Mouse (Mus musculus) stomach, postnatal 0 days (tissue): Measurements from ENCODE around the gene Vps13a. TPM values are rescaled to one million over a fixed set of nuclear protein-coding genes. Genes with fewer than 3 reads are reported as not detected.

Experiments used
- ATAC-seq: fragments of 200-750 bp; cut with Nextera tagmentation; 2 replicates; pipeline ENCODE4 v1.8.0; 2017; ENCODE audit not compliant: low FRiP score, low TSS enrichment
- DNase-seq: peaks from one replicate; pipeline ENCODE4 v3.0.0-alpha.2; 2016; ENCODE audit warnings: low spot score
- H3K27ac ChIP-seq: fragments of 300-500 bp; sonication (generic); replicated peaks from 2 replicates; pipeline ENCODE4 v1.5.1; 2014; ENCODE audit warnings: mild to moderate bottlenecking, control low read depth
- H3K27me3 ChIP-seq: fragments of 300-500 bp; sonication (generic); 2 replicates; pipeline ENCODE4 v1.6.1; 2014; ENCODE audit warnings: low read length; ENCODE audit not compliant: control insufficient read depth, insufficient read depth
- H3K36me3 ChIP-seq: fragments of 300-500 bp; sonication (generic); 2 replicates; pipeline ENCODE4 v1.6.1; 2014; ENCODE audit warnings: low read length, mixed read lengths; ENCODE audit not compliant: control insufficient read depth, insufficient read depth
- H3K4me1 ChIP-seq: fragments of 300-500 bp; sonication (generic); replicated peaks from 2 replicates; pipeline ENCODE4 v1.6.1; 2014; ENCODE audit warnings: antibody characterized with exemption; ENCODE audit not compliant: control insufficient read depth, insufficient read depth
- H3K4me2 ChIP-seq: fragments of 300-500 bp; sonication (generic); replicated peaks from 2 replicates; pipeline ENCODE4 v1.6.1; 2014; ENCODE audit warnings: low read depth, mild to moderate bottlenecking, control low read depth, moderate library complexity
- H3K4me3 ChIP-seq: fragments of 300-500 bp; sonication (generic); 2 replicates; pipeline ENCODE4 v1.5.1; 2014; ENCODE audit warnings: low read depth, low read length, control low read depth
- H3K9ac ChIP-seq: fragments of 300-500 bp; sonication (generic); 2 replicates; pipeline ENCODE4 v1.6.1; 2014; ENCODE audit warnings: mild to moderate bottlenecking, low read length, control low read depth, mixed read lengths
- H3K9me3 ChIP-seq: fragments of 300-500 bp; sonication (generic); 2 replicates; pipeline ENCODE4 v1.6.1; 2016; ENCODE audit warnings: low read length; ENCODE audit not compliant: control insufficient read depth
- CTCF ChIP-seq: IDR thresholded peaks from 2 replicates; pipeline ENCODE4 v1.5.1; 2016; ENCODE audit warnings: antibody characterized with exemption, low read depth, mild to moderate bottlenecking, moderate library complexity
- EP300 ChIP-seq: optimal IDR thresholded peaks from 2 replicates; pipeline ENCODE3; 2016; ENCODE audit warnings: antibody characterized with exemption
- WGBS: fragments of 180-500 bp; shearing (Covaris S2); extraction: QIAGEN DNeasy Blood & Tissue Kit; methylation state at CpG from one replicate; pipeline ENCODE4 v1.1.7; 2014; 5-methylcytosine and 5-hydroxymethylcytosine counted together
- polyA plus RNA-seq: library from polyadenylated mRNA; unstranded; fragments of >200 nt; fragmentation: Nextera tagmentation; extraction: Ambion mirVana; gene quantifications from 2 replicates; pipeline ENCODE4 v1.2.1, GENCODE M21; 2015

The Vps13a gene
- polyA plus RNA-seq, 1 experiment from 2014 or later = 6.2 TPM

GRCm38 (mm10) chr19:16701790-16702189 is 78.9 kb downstream of the Vps13a start:
- Histone ChIP-seq H3K9ac (no peak overlapping the region), H3K36me3 (no peaks in the 10 kb centered on the region), H3K4me1 (no peaks in the 10 kb centered on the region), H3K27me3 (no peaks in the 10 kb centered on the region), H3K4me2 (no peak overlapping the region), H3K9me3 (no peaks in the 10 kb centered on the region), H3K27ac (no peak overlapping the region), H3K4me3 (no peak overlapping the region)
- 89% methylated on average over 1 of the region's 1 CpGs for WGBS
- ATAC-seq (no peak), DNase-seq (no peak)
- TF ChIP-seq CTCF (no peak), EP300 (no peak)

GRCm38 (mm10) chr19:16684922-16685321 is 95.8 kb downstream of the Vps13a start:
- WGBS = 80% methylated on average over 4 of the region's 4 CpGs
- Histone ChIP-seq H3K27ac (no peak overlapping the region), H3K27me3 (no peaks in the 10 kb centered on the region), H3K4me1 (no peaks in the 10 kb centered on the region), H3K4me2 (no peak overlapping the region), H3K36me3 (no peaks in the 10 kb centered on the region), H3K9ac (no peak overlapping the region), H3K9me3 (no peaks in the 10 kb centered on the region), H3K4me3 (no peak overlapping the region)
- DNase-seq (no peak), ATAC-seq (no peak)
- no peak for TF ChIP-seq CTCF
- no peak for TF ChIP-seq EP300

- TF ChIP-seq EP300 (no peak), CTCF (no peak)
- Histone ChIP-seq H3K27me3 (no peaks in the 10 kb centered on the region), H3K9ac (no peak overlapping the region), H3K36me3 (no peaks in the 10 kb centered on the region), H3K4me2 (no peak overlapping the region), H3K9me3 (no peaks in the 10 kb centered on the region), H3K27ac (no peak overlapping the region), H3K4me3 (no peak overlapping the region), H3K4me1 (no peaks in the 10 kb centered on the region)
- 82% methylated on average over 2 of the region's 2 CpGs for WGBS
- ATAC-seq (no peak), DNase-seq (no peak)
Measured at GRCm38 (mm10) chr19:16684210-16684609, 96.5 kb downstream of the Vps13a start.

GRCm38 (mm10) chr19:16625610-16626395 is 154.9 kb downstream of the Vps13a start:
- Histone ChIP-seq H3K4me2 (no peak overlapping the region), H3K4me1 (no peaks in the 10 kb centered on the region), H3K9ac (no peak overlapping the region), H3K4me3 (no peak overlapping the region), H3K27me3 (no peaks in the 10 kb centered on the region), H3K9me3 (no peaks in the 10 kb centered on the region), H3K27ac (no peak overlapping the region), H3K36me3 (no peaks in the 10 kb centered on the region)
- ATAC-seq (peak; percentile 42; the same call in 1 of the 2 replicates), DNase-seq (no peak)
- WGBS = 32% methylated on average over 14 of the region's 14 CpGs
- TF ChIP-seq CTCF = no peak
- TF ChIP-seq EP300 = no peak

GRCm38 (mm10) chr19:16624994-16625393 is 155.7 kb downstream of the Vps13a start:
- no peak for ATAC-seq
- no peak for TF ChIP-seq CTCF
- TF ChIP-seq EP300 = no peak

GRCm38 (mm10) chr19:16623154-16623553 is 157.6 kb downstream of the Vps13a start:
- H3K4me3 ChIP-seq = no peak overlapping the region
- 69% methylated on average over 4 of the region's 4 CpGs for WGBS
- no peak overlapping the region for H3K27ac ChIP-seq
- H3K27me3 ChIP-seq = no peaks in the 10 kb centered on the region
- no peaks in the 10 kb centered on the region for H3K36me3 ChIP-seq
- DNase-seq (no peak), ATAC-seq (no peak)
- no peak overlapping the region for H3K4me2 ChIP-seq
- TF ChIP-seq EP300 = no peak
- TF ChIP-seq CTCF = no peak
- no peaks in the 10 kb centered on the region for H3K4me1 ChIP-seq
- no peaks in the 10 kb centered on the region for H3K9me3 ChIP-seq
- H3K9ac ChIP-seq = no peak overlapping the region

More at GRCm38 (mm10) chr19:16624994-16625393, 155.7 kb downstream of the Vps13a start:
- no peaks in the 10 kb centered on the region for H3K27me3 ChIP-seq
- no peaks in the 10 kb centered on the region for H3K36me3 ChIP-seq
- H3K4me2 ChIP-seq = no peak overlapping the region
- DNase-seq = no peak
- no peak overlapping the region for H3K27ac ChIP-seq
- H3K4me1 ChIP-seq = no peaks in the 10 kb centered on the region
- no peak overlapping the region for H3K4me3 ChIP-seq
- no peak overlapping the region for H3K9ac ChIP-seq
- H3K9me3 ChIP-seq = no peaks in the 10 kb centered on the region
